Mouse (Mus musculus) ES-Bruce4 (cell line): ENCODE results near the gene Hist1h1d.
"Not testable (repeated sequence)": the region's sequence is repeated elsewhere in the genome, so short reads cannot be mapped to it uniquely, and the experiment has no call there.

Experiments used
- CTCF ChIP-seq: IDR thresholded peaks from one replicate; pipeline ENCODE4 v1.8.1; 2011; ENCODE audit warnings: low read depth, low read length
- EP300 ChIP-seq: IDR thresholded peaks from 2 replicates; pipeline ENCODE4 v1.6.1; 2011; ENCODE audit warnings: low read depth, low read length; ENCODE audit not compliant: insufficient read depth

- TF ChIP-seq CTCF, result not testable (repeated sequence)
- 0 out of 2 replicates have a peak, but pooled peaks have one; percentile 6 for TF ChIP-seq EP300
These were observed 32.5 kb downstream of the Hist1h1d start for GRCm38 (mm10) chr13:23585442-23586098.
